Mouse (Mus musculus) left cerebral cortex, postnatal 10 days (tissue): ENCODE measurements around the gene Cant1. TPM values are rescaled to one million over a fixed set of nuclear protein-coding genes. Genes with fewer than 3 reads are reported as not detected.

Experiments
- DNase-seq, 2 experiments: peaks; one replicate each; pipeline ENCODE4 v3.0.0; 2021 to 2022; ENCODE audit warnings: low spot score in 2 of 2, mixed read lengths in 1 of 2; ENCODE audit errors: extremely low spot score in 1 of 2
- intact Hi-C: fragments of 180-260 bp; cut with DNase I; formaldehyde crosslinking; loops from one replicate; pipeline ENCODE4 v1.15.1; 2025
- total RNA-seq, 2 experiments: library from RNA; stranded (reverse); gene quantifications; 2 replicates each; pipeline ENCODE4 v1.2.3; 2021

The Cant1 gene
- total RNA-seq, 2 experiments from 2014 or later, result 37.5 to 37.6 TPM

DNA sequence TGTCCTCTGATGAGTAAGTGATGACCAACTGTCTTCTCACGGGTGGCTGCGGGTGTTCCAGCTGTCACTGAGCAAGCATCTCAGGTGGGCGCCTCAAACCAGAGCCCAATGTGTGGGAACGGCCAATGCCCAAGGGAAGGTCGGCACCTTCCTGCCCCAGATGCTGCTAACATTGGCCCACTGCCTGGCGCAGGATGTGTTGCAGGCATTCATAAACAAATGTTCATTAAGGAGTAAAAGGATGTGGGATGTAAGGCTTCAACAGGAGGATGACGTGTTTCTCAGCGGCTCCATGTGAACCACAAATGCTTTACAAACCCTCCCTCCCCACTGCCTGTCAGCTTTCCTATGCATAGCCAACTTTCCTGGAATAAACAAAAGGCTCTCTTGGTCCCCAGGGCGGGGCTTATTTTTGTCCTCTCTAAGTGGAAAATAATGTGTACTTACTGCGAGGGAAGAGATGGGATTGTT is 14.5 kb upstream of the Cant1 start:
- intact Hi-C loops, result no loop called here
- DNase-seq, result no peak

GRCm38 (mm10) chr11:118431100-118431948 is 12.4 kb upstream of the Cant1 start:
- DNase-seq, result no peak
- intact Hi-C loops, result no loop called here

- intact Hi-C loops, result no loop called here
- DNase-seq, result no peak
Measured at GRCm38 (mm10) chr11:118430291-118430885, 11.5 kb upstream of the Cant1 start.

DNA sequence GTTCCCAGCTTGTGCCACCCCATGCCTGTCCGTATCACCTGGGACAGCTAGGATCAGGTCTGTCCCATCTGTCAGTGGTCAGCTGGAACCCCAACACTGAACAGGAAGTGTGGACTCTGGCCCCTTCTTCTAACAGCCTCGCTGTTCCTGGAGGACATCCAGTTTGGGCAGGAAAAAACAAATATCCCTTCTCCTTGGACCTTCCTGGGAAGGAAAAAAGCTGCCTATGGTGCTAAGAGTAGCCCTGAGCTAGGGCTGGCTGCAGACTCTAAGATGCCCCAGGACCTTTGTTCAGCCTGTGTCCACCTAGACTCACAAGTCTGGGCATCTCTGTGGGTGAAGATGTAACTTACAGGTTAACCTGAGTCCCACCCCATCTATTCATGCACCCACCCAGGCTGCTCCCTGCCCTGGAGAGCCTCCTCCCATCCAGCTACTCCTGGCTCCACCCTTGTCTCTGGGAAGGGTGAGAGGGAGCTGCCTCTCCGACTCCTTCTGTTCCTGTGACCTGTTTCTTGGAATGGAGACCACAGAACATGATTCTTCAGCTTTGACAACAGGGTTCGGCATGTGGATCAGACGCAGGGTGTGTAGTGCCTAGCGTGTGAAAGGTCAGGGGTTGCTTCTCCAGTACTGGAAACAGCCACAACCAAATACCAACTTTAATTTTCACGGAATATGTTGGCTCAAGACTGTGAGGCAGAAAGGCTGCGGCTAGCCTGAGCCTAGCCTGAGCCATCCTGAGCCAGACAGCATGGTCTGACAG is 10.2 kb upstream of the Cant1 start:
- no peak for DNase-seq
- intact Hi-C loops, result loop anchor here (10.0 kb wide), 1 partner anchor 546 kb away; no protein-coding TSS in a partner anchor

GRCm38 (mm10) chr11:118428460-118428868 is 9.6 kb upstream of the Cant1 start:
- DNase-seq, result no peak
- intact Hi-C loops, result loop anchor here (10.0 kb wide), 1 partner anchor 546 kb away; no protein-coding TSS in a partner anchor

- intact Hi-C loops, result loop anchor here (10.0 kb wide), 1 partner anchor 547 kb away; no protein-coding TSS in a partner anchor
- peak in 1 of 2 experiments; percentile 60 for DNase-seq
Measured at GRCm38 (mm10) chr11:118427986-118428385, 9.1 kb upstream of the Cant1 start, which contains the start of gene C1qtnf1. C1qtnf1 (plus strand) TSS chr11:118428203.

DNA sequence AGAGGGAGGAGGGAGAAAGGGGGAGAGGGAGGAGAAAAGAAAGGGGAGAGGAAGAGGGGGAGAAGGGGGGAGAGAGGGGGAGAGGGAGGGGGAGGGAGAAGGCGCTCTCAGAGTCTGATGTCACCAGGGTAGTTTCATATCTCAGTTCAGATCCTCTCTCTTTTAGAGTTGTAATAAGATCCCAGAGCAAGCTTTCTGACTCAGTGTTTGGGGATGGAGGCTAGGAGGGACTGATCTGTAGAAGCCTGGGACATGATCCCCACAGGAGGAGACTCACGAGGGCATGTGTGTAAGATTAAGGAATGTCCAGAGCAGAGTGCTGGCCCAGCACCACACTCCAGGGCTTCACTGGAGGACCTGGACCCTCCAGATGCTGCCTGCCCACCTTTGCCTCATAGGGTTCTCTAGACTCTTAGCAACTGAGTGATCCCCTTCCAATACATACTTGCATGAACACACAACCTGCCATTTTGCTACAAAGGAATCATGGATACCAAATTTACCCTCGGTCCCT is 8.4 kb upstream of the Cant1 start:
- intact Hi-C loops, result loop anchor here (10.0 kb wide), 1 partner anchor 547 kb away; no protein-coding TSS in a partner anchor
- no peak for DNase-seq

DNA sequence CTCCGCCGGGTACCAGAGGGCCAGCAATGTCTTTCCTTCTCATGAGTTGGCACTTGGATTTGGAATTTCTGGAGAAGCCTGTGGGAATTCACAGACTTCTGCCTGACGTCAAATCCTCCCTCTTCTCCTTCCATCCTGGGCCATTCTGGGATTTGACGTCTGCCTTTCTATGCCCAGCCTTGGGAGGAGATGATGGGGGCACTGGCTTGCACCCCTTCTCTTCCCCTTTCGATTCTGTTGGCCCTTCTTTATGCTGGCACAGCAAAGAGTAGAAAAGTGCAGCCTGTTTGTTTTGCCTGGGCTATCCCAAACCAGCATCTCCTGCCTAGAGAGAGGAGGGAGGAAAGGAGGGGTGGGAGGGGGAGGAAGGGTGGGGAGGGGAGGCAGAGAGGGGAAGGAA is 7.9 kb upstream of the Cant1 start:
- DNase-seq, result no peak
- intact Hi-C loops, result loop anchor here (10.0 kb wide), 1 partner anchor 548 kb away; no protein-coding TSS in a partner anchor

DNA sequence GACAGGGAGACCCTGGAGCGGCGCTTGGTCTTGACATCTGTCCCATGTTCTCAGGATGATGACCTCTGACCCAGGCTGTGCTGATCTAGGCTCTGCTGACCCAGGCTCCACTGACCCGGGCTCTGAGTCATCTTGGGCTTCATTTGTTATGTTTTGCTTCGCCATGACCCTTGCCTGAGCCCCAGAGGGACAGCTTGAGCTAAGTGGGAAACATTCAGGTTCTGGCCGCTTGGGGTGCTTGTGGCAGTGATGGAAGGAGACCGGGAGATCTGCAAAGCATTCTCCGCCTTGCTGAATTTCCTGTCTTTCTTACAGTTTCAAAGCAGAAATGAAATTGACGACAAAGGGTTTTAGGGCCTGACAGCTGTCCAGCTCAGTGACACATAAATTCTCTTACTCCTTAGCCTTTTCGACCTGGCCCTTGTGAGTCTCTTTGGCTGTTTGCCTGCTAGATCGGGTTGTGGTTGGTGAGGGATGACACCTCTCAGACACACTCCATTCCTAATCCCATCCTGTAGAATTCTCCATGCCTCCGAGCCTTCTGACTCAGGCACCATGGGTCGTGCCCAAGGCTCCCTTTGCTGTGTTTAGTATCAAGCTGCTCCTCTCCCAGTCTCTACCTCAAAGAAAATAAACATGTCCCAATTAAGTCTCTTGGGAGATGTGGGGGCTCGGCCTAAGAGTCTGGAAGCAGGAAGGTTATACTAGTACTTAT is 5.9 kb upstream of the Cant1 start:
- peak in 1 of 2 experiments; percentile 53 for DNase-seq
- intact Hi-C loops, result loop anchor here (2.0 to 10.0 kb wide), 2 partner anchors 16 to 550 kb away; no protein-coding TSS in a partner anchor

DNA sequence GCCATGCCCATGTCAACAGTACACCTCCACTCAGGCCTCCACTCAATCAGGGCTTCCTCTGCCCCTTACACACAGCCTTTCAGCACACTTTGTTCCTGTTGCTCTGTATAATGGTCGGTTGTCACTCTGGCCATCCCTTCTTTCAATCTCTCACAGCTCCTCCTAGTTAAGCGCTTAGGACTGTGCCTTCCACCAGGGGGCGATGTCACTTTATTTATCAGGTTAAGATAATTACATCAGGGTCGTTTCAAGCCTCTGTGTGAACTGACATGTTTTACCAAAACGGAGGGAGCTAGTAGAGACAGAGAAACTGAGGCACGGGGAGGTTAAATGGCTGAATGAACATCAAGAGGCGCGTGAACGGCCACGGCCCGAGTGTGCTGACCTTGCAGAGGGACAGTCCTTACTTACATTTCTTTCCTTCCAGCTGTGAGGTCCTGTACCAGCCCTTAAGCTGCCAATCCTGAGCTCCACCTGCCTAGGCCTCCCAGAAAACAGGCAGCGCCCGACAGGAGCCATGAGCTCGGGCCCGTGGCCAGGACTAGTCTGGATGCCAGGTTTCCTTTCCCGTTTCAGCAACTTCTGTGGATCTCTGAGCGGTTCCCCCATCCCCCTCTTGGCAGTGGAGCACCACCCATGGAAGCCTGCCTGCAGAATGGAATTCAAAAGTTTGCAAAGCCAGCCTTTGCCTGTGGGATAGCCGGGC is 4.5 kb upstream of the Cant1 start:
- intact Hi-C loops, result loop anchor here (10.0 kb wide), 1 partner anchor 551 kb away; no protein-coding TSS in a partner anchor
- peak; percentile 81 to 84 for DNase-seq

DNA sequence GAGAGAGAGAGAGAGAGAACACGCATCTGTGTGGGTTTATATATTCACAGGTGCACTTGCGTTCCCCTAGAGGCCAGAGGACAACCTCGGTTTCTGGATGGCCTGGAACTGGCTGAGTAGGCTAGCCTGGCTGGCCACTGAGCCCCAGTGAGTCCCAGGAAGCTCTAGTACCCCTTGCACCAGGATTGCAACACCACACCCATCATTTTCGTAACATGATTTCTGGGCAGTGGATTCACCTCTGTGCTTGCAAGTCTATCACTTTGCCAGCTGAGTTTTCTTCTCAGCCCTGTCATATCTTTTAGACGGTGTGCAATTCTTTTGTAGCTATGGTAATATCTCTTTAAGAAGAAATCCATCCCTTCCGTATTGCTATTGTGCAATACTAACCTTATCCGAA is 1.4 kb upstream of the Cant1 start:
- intact Hi-C loops, result loop anchor here (10.0 kb wide), 1 partner anchor 555 kb away; no protein-coding TSS in a partner anchor
- no peak for DNase-seq

- DNase-seq, result no peak
- intact Hi-C loops, result no loop called here
Measured at GRCm38 (mm10) chr11:118418442-118418833, 448 bp downstream of the Cant1 start.

DNA sequence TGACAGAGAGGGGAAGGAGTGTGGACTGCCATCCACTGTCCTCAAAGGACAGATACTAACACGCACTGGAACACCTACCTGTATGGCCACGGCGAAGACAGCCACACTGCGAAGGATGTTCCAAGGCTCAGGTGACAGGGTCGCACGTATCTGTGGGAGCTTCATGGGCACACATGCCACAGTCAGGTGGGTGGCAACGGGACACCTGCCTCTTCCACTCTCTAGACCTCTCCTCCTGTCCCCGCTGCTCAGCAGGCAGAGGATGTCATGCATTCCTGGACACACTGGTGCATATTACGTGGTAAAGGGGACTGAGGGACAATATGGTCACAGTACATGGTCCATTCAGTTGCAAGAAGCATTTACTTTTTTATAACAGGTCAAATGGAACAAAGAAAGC is 1.4 kb downstream of the Cant1 start:
- no peak for DNase-seq
- intact Hi-C loops, result no loop called here

DNA sequence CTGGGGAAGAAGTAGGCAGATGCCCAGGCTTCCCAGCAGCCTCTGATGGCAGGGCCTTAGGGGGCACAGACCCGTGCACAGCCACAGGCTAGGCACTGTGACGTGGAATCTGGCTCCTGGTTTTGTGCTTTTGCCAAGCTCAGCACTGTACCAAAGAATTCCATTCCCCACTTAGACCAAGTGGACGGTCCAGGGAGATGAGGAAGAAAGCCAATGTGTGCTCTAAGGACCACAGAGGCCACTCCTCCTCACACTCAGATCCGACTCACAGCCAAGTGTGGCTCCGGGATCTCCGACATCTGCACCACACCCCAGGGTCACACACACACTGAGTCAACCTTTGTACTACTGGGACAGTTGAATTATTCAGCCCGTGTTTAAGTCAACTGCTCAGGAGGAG is 2.8 kb downstream of the Cant1 start:
- DNase-seq, result no peak
- intact Hi-C loops, result no loop called here

GRCm38 (mm10) chr11:118415630-118416029 is 3.3 kb downstream of the Cant1 start:
- DNase-seq, result no peak
- intact Hi-C loops, result no loop called here

DNA sequence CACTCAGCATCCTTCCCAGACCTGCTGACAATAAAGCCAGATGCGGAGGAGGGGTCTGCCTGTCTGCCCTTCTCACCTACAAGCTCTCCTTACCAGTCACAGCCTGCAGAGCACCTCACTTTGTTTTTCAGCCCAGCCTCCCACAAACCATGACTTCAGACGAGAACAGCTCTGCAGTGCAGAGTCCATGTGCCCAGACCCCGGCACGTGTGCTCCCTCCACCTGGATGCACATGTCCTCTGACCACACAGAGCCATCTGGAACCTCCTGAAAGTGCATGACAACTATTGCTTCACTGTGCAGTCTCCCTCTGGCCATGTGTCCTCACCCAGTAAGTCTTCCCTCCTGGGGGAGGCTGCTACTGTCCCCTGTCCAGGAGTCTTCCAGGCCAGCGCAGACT is 4.6 kb downstream of the Cant1 start:
- intact Hi-C loops, result no loop called here
- DNase-seq, result no peak

DNA sequence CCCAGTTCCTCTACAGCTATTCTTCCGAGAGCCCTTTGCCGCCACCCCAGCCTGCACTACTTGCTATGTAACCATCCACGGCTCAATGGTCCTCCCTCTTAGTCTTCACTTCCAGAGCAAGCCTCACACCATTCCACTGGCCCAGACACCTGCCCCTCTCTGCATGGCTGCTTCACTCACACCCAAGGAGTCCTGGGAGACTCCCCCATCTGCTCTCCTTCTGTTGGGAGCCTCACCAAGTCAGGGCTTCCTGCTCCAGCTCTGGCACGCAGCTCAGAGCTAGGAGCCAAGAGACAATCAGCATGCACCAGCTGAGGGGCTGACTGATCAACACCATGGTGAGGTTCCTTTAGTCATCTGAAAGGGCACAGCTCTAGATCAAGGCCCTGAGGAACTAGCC is 5.8 kb downstream of the Cant1 start:
- intact Hi-C loops, result no loop called here
- no peak for DNase-seq

GRCm38 (mm10) chr11:118412601-118413000 is 6.3 kb downstream of the Cant1 start:
- no peak for DNase-seq
- intact Hi-C loops, result no loop called here
